Mouse (Mus musculus) bone marrow, adult 2 months (tissue): Measurements from ENCODE around the gene Gm49450.

Experiments used
- CTCF ChIP-seq: fragments of 200-500 bp; IDR thresholded peaks from 2 replicates; pipeline ENCODE4 v1.5.1; 2011; ENCODE audit warnings: low read length, control low read depth; ENCODE audit not compliant: control insufficient read depth, insufficient read depth
- POLR2A ChIP-seq: fragments of 200-500 bp; IDR thresholded peaks from 2 replicates; pipeline ENCODE4 v1.6.1; 2011; ENCODE audit warnings: low read depth, mild to moderate bottlenecking, control low read depth, low read length, borderline replicate concordance; ENCODE audit not compliant: control insufficient read depth

DNA sequence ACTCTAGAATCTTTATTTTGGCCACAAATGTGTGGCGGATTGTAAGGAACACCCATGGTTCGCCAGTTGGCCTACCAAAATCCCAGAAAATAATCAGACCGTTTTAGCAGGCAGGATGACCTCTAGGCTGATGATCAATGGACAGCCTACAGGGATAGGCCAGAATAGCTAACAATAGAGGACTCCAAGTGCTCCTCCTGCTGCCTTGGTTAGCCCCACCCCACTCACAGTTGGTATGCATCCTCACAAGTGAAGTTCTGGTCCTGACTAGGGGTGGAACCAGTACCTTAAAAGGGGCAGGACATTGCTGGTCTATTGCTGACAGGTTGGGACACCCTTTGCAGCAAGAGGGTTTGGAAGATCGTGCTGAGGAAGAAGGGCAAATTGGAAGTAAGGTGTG, 60.3 kb downstream of the Gm49450 start:
- TF ChIP-seq POLR2A (no peak), CTCF (no peak)
